8 mouse cellular contexts compared by ENCODE assay signal in the genomic region with DNA sequence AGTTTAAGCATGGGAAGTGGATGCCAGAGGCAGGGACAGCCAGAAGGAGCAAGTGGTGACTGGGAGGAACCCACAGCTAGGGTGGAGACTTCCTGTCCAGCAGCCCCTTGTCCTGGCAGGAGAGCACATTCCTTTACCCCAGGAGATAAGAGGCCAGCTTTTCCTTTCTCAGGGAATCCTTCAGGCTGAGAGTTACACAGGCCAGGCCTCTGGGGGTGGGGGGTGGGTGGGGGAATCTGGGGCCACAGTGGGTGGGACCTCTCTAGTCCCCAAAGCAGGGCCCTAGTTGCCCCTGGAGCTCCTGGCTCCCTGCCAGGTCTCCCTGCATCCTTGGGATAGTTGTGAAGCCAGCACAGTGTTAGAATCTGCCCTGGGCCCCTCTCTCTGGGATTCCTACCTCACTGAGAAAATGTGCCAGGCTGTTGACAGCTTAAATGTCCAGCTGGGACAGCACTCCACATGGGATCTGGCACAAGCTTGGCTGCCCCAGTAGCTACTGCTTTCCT.
DNase-seq lines count a peak whose midpoint lies in the region; ATAC-seq and TF ChIP-seq lines count a peak whose summit lies in the region.

No protein-coding gene starts in this region.

- peaks cover 12% of the 10 kb centered on the region for H3K36me3 ChIP-seq in heart, adult 2 months (ENCODE audit: control insufficient read depth, insufficient read depth, low read length)
- H3K36me3 ChIP-seq in stomach, postnatal 0 days (ENCODE audit: control insufficient read depth, insufficient read depth, low read length) = no peaks in the 10 kb centered on the region

- H3K9me3 ChIP-seq in stomach, postnatal 0 days (ENCODE audit: control insufficient read depth, low read length) = no peaks in the 10 kb centered on the region

- no peak overlapping the region for H3K9ac ChIP-seq in heart, adult 2 months (ENCODE audit: low read depth, low read length)
- H3K9ac ChIP-seq in stomach, postnatal 0 days (ENCODE audit: low read length) = no peak overlapping the region

- peak; percentile 33; the same call in 1 of the 2 replicates for ATAC-seq in stomach, postnatal 0 days (ENCODE audit: low FRiP score, low TSS enrichment)

- H3K4me3 ChIP-seq in heart, adult 2 months = no peak overlapping the region
- H3K4me3 ChIP-seq in lung, adult 2 months (replicated peaks; ENCODE audit: extremely low read depth, low read depth, low read length) = no peak overlapping the region
- H3K4me3 ChIP-seq in stomach, postnatal 0 days (ENCODE audit: low read depth, low read length) = no peak overlapping the region

- DNase-seq in NIH3T3 (ENCODE audit: low read depth) = peak; percentile 60
- peak; percentile 57 for DNase-seq in cerebellum, adult 9-10 months
- DNase-seq in heart, adult 2 months = peak; percentile 81 to 87
- DNase-seq in kidney, adult 11 months = peak; percentile 73
- peak; percentile 59 for DNase-seq in lung, adult 2 months
- no peak for DNase-seq in stomach, postnatal 0 days (ENCODE audit: low spot score)
- no peak for DNase-seq in layer of hippocampus, adult 8-10 months (ENCODE audit: low spot score in 2 of 2)
- DNase-seq in urinary bladder, postnatal 10 days (ENCODE audit: low spot score) = no peak

- intact Hi-C loops in heart, adult 2 months (cut with DNase I) = loop anchor here (1.0 to 10.0 kb wide), 3 partner anchors 17 to 364 kb away; no protein-coding TSS in a partner anchor

- peak; percentile 83 for TF ChIP-seq EP300 in heart, adult 2 months (IDR thresholded peaks at IDR 0.05; ENCODE audit: insufficient read depth, low read depth, low read length)
- no peak for TF ChIP-seq EP300 in stomach, postnatal 0 days (optimal IDR thresholded peaks at IDR 0.05)

- peak overlapping the region; percentile 90 for H3K27ac ChIP-seq in heart, adult 2 months
- H3K27ac ChIP-seq in stomach, postnatal 0 days (replicated peaks) = peak overlapping the region; percentile 77

- no peak for TF ChIP-seq CTCF in heart, adult 2 months (IDR thresholded peaks at IDR 0.05)
- TF ChIP-seq CTCF in lung, adult 2 months (IDR thresholded peaks at IDR 0.05; ENCODE audit: insufficient read depth, low read length) = no peak
- no peak for TF ChIP-seq CTCF in stomach, postnatal 0 days (IDR thresholded peaks at IDR 0.05; ENCODE audit: low read depth)

- H3K4me1 ChIP-seq in heart, adult 2 months (ENCODE audit: control insufficient read depth, insufficient read depth, low read length) = peaks cover 45% of the 10 kb centered on the region
- H3K4me1 ChIP-seq in lung, adult 2 months (ENCODE audit: control insufficient read depth, insufficient read depth, low read length) = peaks cover 35% of the 10 kb centered on the region
- H3K4me1 ChIP-seq in stomach, postnatal 0 days (replicated peaks; ENCODE audit: control insufficient read depth, insufficient read depth) = peaks cover 9% of the 10 kb centered on the region; the same call in 1 of the 2 replicates

- H3K27me3 ChIP-seq in heart, adult 2 months (ENCODE audit: control insufficient read depth, insufficient read depth, low read length) = no peaks in the 10 kb centered on the region
- H3K27me3 ChIP-seq in stomach, postnatal 0 days (ENCODE audit: control insufficient read depth, insufficient read depth, low read length) = no peaks in the 10 kb centered on the region

- H3K79me2 ChIP-seq in heart, adult 2 months (replicated peaks; ENCODE audit: control insufficient read depth, insufficient read depth, low read length) = no peaks in the 10 kb centered on the region

- TF ChIP-seq POLR2A in heart, adult 2 months (IDR thresholded peaks at IDR 0.05; ENCODE audit: insufficient read depth, low read depth, low read length) = no peak
- no peak for TF ChIP-seq POLR2A in lung, adult 2 months (IDR thresholded peaks at IDR 0.05; ENCODE audit: borderline replicate concordance, extremely low read depth, low read depth, low read length)

- no peak overlapping the region for H3K4me2 ChIP-seq in stomach, postnatal 0 days (replicated peaks; ENCODE audit: low read depth)

Comparison
In these comparisons a context has a peak if more than half of its experiments do, and no peak if none do; other contexts are left out.
1. DNase-seq: peak in NIH3T3 (single experiment), cerebellum, adult 9-10 months (single experiment), heart, adult 2 months (2 of 2), kidney, adult 11 months (single experiment) and lung, adult 2 months (single experiment); none in stomach, postnatal 0 days (single experiment), layer of hippocampus, adult 8-10 months (0 of 2) and urinary bladder, postnatal 10 days (single experiment).